Mouse (Mus musculus) heart, embryonic 16.5 days (tissue): ENCODE data around the gene Lrp1. TPM values are rescaled to one million over a fixed set of nuclear protein-coding genes. Genes with fewer than 3 reads are reported as not detected.

Experiments used
- ATAC-seq: fragments of 200-750 bp; cut with Nextera tagmentation; replicated peaks from 2 replicates; pipeline ENCODE4 v1.8.0; 2017; ENCODE audit warnings: moderate number of reproducible peaks; ENCODE audit not compliant: insufficient read depth, low FRiP score; ENCODE audit errors: extremely low read depth
- H3K27ac ChIP-seq: fragments of 300-500 bp; sonication (generic); 2 replicates; pipeline ENCODE4 v1.5.1; 2014; ENCODE audit warnings: mild to moderate bottlenecking, low read length, control low read depth, moderate library complexity
- H3K27me3 ChIP-seq: fragments of 300-500 bp; sonication (generic); 2 replicates; pipeline ENCODE4 v1.6.1; 2014; ENCODE audit warnings: low read length, mixed read lengths; ENCODE audit not compliant: control insufficient read depth, insufficient read depth
- H3K36me3 ChIP-seq: fragments of 300-500 bp; sonication (generic); 2 replicates; pipeline ENCODE4 v1.6.1; 2014; ENCODE audit not compliant: control insufficient read depth, insufficient read depth
- H3K4me1 ChIP-seq: fragments of 300-500 bp; sonication (generic); 2 replicates; pipeline ENCODE4 v1.6.1; 2014; ENCODE audit warnings: low read length, mixed read lengths; ENCODE audit not compliant: control insufficient read depth, insufficient read depth
- H3K4me2 ChIP-seq: fragments of 300-500 bp; sonication (generic); 2 replicates; pipeline ENCODE4 v1.6.1; 2014; ENCODE audit warnings: low read depth, mild to moderate bottlenecking, control low read depth, low read length
- H3K4me3 ChIP-seq: fragments of 300-500 bp; sonication (generic); 2 replicates; pipeline ENCODE4 v1.5.1; 2014; ENCODE audit warnings: mild to moderate bottlenecking, control low read depth, low read length
- H3K9ac ChIP-seq: fragments of 300-500 bp; sonication (generic); 2 replicates; pipeline ENCODE4 v1.6.1; 2014; ENCODE audit warnings: low read length, control low read depth
- H3K9me3 ChIP-seq: fragments of 300-500 bp; sonication (generic); replicated peaks from 2 replicates; pipeline ENCODE4 v1.6.1; 2016; ENCODE audit warnings: low read length; ENCODE audit not compliant: control insufficient read depth
- WGBS: fragments of 180-500 bp; shearing (Covaris S2); extraction: QIAGEN DNeasy Blood & Tissue Kit; methylation state at CpG from one replicate; pipeline ENCODE4 v1.1.7; 2014; 5-methylcytosine and 5-hydroxymethylcytosine counted together
- polyA plus RNA-seq: library from polyadenylated mRNA; unstranded; fragments of >200 nt; fragmentation: Nextera tagmentation; extraction: Ambion mirVana; gene quantifications from 2 replicates; pipeline ENCODE4 v1.2.1, GENCODE M21; 2015

Lrp1 gene
- polyA plus RNA-seq, 1 experiment from 2014 or later, result 33.4 TPM

DNA sequence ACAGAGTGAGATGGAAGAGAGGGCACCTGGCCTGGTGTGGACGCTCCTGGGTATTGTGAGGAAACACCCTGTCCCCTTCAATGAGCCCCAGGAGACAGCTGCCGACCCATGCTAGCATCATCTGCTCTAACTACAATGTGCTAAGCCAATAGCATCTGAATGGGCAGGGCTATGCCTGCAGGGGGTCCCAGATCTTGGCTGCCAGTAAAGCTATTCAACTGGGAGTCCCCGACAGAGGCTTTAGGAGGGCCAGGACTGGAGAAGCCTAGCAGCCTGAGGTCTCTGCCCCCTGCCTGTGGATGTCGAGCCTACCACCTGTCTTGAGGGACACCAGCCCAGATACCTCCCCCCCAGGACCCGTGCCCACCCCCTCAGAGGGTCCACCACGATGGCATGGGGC, 78.2 kb downstream of the Lrp1 start:
- ATAC-seq, result no peak
- H3K27ac ChIP-seq, result no peak overlapping the region
- H3K4me1 ChIP-seq, result no peaks in the 10 kb centered on the region
- H3K36me3 ChIP-seq, result no peaks in the 10 kb centered on the region
- H3K9ac ChIP-seq, result no peak overlapping the region
- no peak overlapping the region for H3K4me3 ChIP-seq
- H3K27me3 ChIP-seq, result no peaks in the 10 kb centered on the region
- H3K4me2 ChIP-seq, result no peak overlapping the region
- 76% methylated on average over 6 of the region's 6 CpGs for WGBS
- no peaks in the 10 kb centered on the region for H3K9me3 ChIP-seq

- Histone ChIP-seq H3K4me2 (no peak overlapping the region), H3K4me1 (no peaks in the 10 kb centered on the region), H3K27ac (no peak overlapping the region), H3K27me3 (no peaks in the 10 kb centered on the region; the same call in 1 of the 2 replicates), H3K9me3 (no peaks in the 10 kb centered on the region), H3K36me3 (no peaks in the 10 kb centered on the region), H3K9ac (no peak overlapping the region), H3K4me3 (no peak overlapping the region)
- ATAC-seq, result no peak; the same call in 1 of the 2 replicates
- 65% methylated on average over 13 of the region's 13 CpGs for WGBS
Observed at GRCm38 (mm10) chr10:127542084-127542483, 78.9 kb downstream of the Lrp1 start.

DNA sequence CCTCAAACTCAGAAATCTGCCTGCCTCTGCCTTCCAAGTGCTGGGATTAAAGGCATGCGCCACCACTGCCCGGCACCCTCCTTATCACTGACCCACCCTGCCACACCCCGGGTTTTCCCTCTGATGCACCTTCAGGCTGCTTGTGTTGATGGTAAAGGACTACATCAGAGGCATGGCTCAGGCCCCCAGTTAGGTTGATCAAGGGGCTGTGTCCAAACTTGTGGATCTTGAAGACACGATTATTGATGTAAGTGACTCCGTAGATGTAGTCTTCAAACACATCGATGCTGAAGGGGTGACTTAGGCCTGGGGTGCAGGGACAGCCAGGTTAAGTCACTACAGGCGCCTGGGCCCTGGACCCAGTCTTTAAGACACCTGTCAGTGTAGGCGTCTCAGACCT, 79.4 kb downstream of the Lrp1 start:
- no peak overlapping the region for H3K4me2 ChIP-seq
- no peak for ATAC-seq
- H3K9me3 ChIP-seq, result no peaks in the 10 kb centered on the region
- 90% methylated on average over 8 of the region's 8 CpGs for WGBS
- H3K27me3 ChIP-seq, result peaks cover 5% of the 10 kb centered on the region
- H3K36me3 ChIP-seq, result no peaks in the 10 kb centered on the region
- no peak overlapping the region for H3K4me3 ChIP-seq
- no peak overlapping the region for H3K9ac ChIP-seq
- no peak overlapping the region for H3K27ac ChIP-seq
- H3K4me1 ChIP-seq, result no peaks in the 10 kb centered on the region

DNA sequence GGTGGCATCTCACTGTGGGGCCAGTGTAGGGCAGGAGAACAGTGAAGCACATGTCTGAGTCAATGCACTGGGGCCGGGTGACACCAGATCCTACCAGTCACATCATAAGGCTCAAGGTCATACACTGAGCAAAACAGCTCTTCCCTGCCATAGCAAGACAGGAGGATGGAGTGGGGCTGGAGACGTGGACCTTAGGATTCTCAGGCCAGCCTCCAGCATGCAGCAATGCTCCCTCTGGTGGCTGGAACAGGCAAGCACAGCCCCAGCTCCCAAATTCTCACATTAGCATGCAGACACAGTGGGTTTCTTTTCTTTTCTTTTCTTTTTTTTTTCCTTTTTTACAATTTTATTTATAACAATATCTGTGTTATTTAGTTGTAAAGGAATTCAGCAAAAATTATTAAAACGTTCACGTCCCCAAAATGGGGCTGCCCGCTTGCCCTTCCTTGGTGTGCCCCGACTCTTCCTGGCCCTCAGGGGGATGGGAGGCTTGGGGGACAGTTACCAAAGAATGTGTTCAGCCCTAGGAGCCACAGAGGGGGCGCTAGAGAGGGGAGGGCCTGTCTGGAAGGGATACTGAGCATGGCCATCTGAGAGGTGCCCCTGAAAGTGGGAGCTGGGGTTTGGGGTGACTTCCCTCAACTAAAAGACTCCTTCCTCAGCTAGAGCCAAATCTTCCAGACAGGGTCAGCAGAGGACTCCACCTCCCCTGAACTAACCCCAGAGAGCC, 82.9 kb downstream of the Lrp1 start:
- Histone ChIP-seq H3K27me3 (peaks cover 38% of the 10 kb centered on the region), H3K4me2 (no peak overlapping the region), H3K9me3 (no peaks in the 10 kb centered on the region), H3K4me3 (no peak overlapping the region), H3K4me1 (peaks cover 12% of the 10 kb centered on the region), H3K27ac (no peak overlapping the region), H3K36me3 (no peaks in the 10 kb centered on the region), H3K9ac (no peak overlapping the region)
- no peak for ATAC-seq
- 24% methylated on average over 7 of the region's 7 CpGs for whole genome bisulfite sequencing

DNA sequence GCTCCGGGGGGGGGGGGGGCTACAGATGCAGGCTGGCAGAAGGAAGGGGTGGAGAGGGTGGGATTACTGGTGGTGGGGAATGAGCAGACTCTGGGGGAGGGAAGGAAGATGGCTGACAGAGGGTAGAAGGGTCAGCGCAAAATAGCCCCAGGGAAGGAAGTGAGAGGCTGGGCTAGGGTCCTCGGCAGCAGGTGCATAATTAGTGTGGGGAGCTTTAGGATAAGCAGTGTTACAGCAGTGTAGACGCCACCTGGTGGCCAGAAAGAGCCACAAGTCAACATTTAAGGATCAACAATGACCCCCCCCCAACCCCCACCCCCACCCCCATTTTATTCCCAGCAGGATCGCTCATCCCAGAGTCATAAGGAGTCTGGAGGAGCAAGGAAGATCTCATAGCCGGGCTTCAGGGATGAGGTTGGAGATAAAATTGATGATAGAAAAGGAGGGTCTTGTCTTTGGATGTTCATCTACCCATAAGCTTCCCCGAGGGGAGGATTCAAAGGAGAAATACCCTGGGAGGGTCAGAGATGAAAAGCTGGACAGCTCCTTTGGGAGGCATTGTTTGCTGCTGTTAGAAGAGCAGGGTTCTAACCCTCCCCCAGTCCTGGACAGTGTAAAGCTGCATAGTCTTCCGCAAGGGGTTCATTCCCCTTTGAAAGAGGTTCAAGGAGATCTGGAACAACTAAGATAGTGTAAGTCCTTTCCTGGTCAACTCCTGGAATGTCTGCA, 84.2 kb downstream of the Lrp1 start:
- Histone ChIP-seq H3K4me2 (no peak overlapping the region), H3K4me1 (peaks cover 12% of the 10 kb centered on the region), H3K36me3 (no peaks in the 10 kb centered on the region), H3K9me3 (no peaks in the 10 kb centered on the region), H3K27ac (no peak overlapping the region), H3K4me3 (no peak overlapping the region), H3K9ac (no peak overlapping the region), H3K27me3 (peaks cover 50% of the 10 kb centered on the region)
- 15% methylated on average over 8 of the region's 8 CpGs for WGBS
- no peak for ATAC-seq

GRCm38 (mm10) chr10:127534929-127535384, 86.0 kb downstream of the Lrp1 start:
- ATAC-seq, result no peak
- H3K4me1 ChIP-seq, result peaks cover 14% of the 10 kb centered on the region
- 3% methylated on average over 30 of the region's 30 CpGs for WGBS

DNA sequence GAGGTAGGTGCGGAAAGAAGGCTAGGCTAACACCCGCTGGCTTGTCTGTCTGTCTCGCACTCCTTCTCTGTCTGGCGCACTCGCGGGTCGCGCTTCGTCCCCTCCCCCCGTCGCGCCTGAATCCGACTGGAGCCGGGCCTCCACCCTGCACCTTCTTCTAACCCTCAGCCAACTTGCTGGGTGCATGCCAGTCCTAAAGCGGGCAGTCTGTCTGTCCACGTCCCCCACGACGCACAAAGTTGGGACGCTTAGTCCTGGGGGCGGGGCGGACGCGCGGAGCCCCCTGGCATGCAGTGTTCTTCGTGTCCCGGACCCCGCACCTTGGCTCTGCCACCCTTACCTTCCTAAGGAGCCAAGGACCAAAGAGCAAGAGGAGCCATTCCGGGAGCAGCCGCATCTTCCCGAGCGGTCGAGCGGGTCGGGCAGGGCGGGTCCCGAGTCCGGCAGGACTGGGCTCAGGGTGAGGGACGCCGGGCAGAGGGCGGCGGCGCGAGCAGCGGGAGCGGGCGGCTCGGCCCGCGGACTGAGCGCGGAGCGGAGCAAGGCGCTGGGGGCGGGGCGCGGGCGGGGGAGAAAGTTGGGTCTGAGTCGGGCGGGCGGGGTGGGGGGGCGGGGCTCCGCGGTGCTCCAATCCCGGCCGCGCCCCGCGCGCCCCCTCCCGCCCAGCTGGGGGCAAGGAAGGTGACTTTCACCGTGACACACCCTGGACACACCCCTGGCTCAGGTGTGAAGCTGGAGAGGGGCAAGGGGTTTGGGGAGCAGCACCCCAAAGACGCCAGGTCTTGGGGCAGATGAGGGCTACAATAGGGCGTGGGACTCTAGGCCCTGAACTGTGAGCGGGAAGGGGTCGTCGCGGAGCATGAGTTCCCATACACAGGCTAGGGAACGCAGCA, 86.7 kb downstream of the Lrp1 start, which contains the start of gene Nxph4:
Gene Nxph4, minus strand, starts transcription at position 524 of the 893 bp plus-strand sequence.
- Histone ChIP-seq H3K4me1 (peaks cover 14% of the 10 kb centered on the region), H3K9me3 (no peaks in the 10 kb centered on the region), H3K27ac (no peak within 1 kb of the TSS), H3K36me3 (no peaks in the 10 kb centered on the region), H3K9ac (peak within 1 kb of the TSS; percentile 42), H3K4me3 (peak within 1 kb of the TSS; percentile 52), H3K4me2 (peak within 1 kb of the TSS; percentile 80), H3K27me3 (peaks cover 75% of the 10 kb centered on the region)
- no peak; the same call in 1 of the 2 replicates for ATAC-seq
- 1% methylated on average over 52 of the region's 78 CpGs for WGBS

More at GRCm38 (mm10) chr10:127534929-127535384, 86.0 kb downstream of the Lrp1 start:
- Histone ChIP-seq H3K27ac (no peak overlapping the region), H3K36me3 (no peaks in the 10 kb centered on the region), H3K4me3 (peak overlapping the region; percentile 52), H3K4me2 (peak overlapping the region; percentile 80), H3K9me3 (no peaks in the 10 kb centered on the region), H3K27me3 (peaks cover 68% of the 10 kb centered on the region), H3K9ac (peak overlapping the region; percentile 42; the same call in 1 of the 2 replicates)

DNA sequence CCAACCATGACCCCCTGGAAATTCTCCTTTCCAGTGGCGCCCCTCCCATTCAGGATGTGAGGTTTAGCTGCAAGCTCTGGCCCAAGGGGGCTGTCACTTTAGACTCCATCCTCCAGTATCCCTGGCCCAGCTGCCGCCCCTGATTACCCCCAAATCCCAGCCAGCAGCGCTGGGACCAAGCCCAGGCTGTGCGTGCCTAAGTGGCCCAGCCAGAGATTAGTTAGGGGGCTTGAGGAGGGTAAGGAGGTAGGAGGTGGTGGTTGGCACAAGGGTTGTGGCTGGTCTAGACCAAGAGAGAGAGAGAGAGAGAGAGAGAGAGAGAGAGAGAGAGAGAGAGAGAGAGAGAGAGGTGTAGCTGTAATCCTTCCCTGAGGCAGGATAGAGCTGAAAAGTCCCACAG, 89.4 kb downstream of the Lrp1 start:
- Histone ChIP-seq H3K9me3 (no peaks in the 10 kb centered on the region), H3K4me1 (peaks cover 17% of the 10 kb centered on the region), H3K9ac (no peak overlapping the region), H3K36me3 (no peaks in the 10 kb centered on the region), H3K4me2 (no peak overlapping the region), H3K27me3 (peaks cover 97% of the 10 kb centered on the region), H3K4me3 (no peak overlapping the region), H3K27ac (no peak overlapping the region)
- no peak for ATAC-seq
- 5% methylated on average over 4 of the region's 4 CpGs for WGBS
